Mouse (Mus musculus): ENCODE results near the gene Lypd8. TPM values are rescaled to one million over a fixed set of nuclear protein-coding genes. Genes with fewer than 3 reads are reported as not detected.

Gene Lypd8
- polyA plus RNA-seq (2015; fragmentation: Nextera tagmentation; extraction: Ambion mirVana) = 874 and 977 TPM in 2 replicates

DNA sequence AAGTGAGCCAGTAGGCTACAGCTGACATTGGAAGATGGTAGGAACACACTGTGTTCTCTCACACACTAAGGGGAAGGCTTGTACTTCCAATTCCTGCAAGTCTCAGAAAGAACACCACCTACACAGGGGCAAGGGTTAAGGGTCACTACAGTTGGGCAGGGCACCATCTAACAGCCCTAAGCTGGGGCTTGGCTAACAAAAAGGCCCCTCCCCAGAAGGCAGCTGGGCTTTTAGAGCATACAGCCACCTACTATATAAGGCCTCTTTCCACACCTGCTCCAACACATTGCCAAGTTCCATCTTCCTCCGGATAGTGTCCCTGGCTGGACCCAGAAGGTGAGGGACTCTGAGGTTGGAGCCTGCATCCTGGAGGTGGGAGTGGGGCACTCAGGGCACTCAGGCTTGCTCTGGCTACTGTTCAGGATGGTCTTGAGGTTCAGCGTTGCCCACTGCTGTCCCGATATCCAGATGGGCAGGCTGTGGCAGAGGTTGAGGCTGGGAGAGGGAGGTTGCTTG lies at the start of gene Lypd8:
TSS of gene Lypd8 (plus strand) at position 281 of the 516 bp plus-strand sequence.
- Histone ChIP-seq H3K27me3 (replicated peaks) (no peaks in the 10 kb centered on the region), H3K9me3 (no peaks in the 10 kb centered on the region), H3K4me2 (replicated peaks) (peak within 1 kb of the TSS; percentile 48), H3K36me3 (no peaks in the 10 kb centered on the region), H3K9ac (peak within 1 kb of the TSS; percentile 22), H3K4me3 (replicated peaks) (peak within 1 kb of the TSS; percentile 35), H3K27ac (peak within 1 kb of the TSS; percentile 51), H3K4me1 (replicated peaks) (0 out of 2 replicates have a peak, but pooled peaks cover 4% of the 10 kb centered on the region)
- 71% methylated on average over 3 of the region's 3 CpGs for WGBS
- ATAC-seq = peak; percentile 76

DNA sequence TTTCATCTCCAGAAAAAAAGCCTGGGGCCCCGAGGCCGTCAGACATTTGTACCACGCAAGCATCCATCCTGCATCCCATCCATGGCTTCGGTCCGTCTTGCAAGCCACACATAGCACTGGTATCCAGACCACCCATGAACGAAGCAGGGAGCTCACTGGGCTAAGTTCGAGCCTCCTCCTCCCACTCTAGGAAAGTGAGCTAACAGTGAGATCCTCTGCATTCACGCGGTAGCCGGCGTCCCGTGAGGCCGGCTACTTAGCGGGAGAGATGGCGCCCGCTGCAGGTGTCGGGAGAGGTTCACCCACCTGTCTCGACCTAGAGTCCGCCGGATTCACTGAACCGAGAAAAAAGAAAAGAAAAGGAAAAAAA lies 49.0 kb upstream of the Lypd8 start:
- ATAC-seq = peak; percentile 40
- no peaks in the 10 kb centered on the region for H3K9me3 ChIP-seq
- peak overlapping the region; percentile 83 for H3K9ac ChIP-seq
- WGBS = under 1% methylated on average over 21 of the region's 21 CpGs
- peaks cover 25% of the 10 kb centered on the region for H3K4me1 ChIP-seq (replicated peaks)
- peak overlapping the region; percentile 72 for H3K27ac ChIP-seq
- peaks cover 12% of the 10 kb centered on the region; the same call in 1 of the 2 replicates for H3K36me3 ChIP-seq
- peak overlapping the region; percentile 65 for H3K4me2 ChIP-seq (replicated peaks)
- peak overlapping the region; percentile 73 for H3K4me3 ChIP-seq (replicated peaks)
- no peaks in the 10 kb centered on the region for H3K27me3 ChIP-seq (replicated peaks)

DNA sequence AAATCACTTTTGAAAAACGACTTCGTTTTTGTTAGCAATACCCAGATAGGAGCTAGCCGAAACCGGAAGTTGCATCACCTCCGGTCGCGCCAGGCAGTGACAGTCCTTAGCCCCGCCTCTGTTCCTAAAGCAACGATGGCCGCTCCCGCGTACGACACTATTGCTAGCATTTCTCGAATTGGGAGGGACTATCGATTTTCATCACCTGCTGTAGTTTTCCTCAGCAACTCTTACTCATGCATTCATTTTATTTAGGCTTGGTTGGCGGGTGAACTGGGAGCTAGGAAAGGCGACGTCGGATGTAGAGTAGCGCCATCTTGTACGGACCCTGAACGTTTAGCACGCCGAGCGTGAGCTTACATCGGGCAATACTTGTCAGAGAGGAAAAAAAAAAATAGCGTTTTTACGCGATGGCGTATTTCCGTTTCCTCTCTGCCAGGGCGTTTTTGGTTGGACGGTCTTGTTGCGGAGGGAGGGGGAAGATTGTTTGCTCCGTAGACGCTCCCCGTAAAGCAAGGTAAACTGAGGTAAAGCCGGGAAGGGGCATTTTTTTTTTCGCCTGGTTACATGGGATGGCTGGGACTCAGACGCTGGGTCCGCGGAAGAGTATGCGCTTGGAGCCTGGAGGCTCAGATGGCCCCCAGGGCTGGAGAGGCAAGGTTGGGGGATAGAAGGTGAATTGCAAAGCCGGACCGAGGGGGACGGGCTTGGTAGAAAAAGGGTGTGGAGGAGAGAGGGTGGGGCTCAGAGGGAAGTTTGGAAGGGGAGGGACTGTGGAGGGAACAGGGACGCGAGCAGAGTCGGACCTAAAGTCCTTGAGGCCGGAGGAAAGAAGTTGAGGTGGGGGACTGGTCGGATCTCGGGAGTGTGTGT lies 48.3 kb upstream of the Lypd8 start, which contains the start of the genes Zfp672 and Sh3bp5l:
TSS of gene Zfp672 (minus strand) at position 64 of the 873 bp plus-strand sequence.
TSS of gene Sh3bp5l (plus strand) at position 449 of the 873 bp plus-strand sequence.
- under 1% methylated on average over 52 of the region's 52 CpGs for WGBS
- Histone ChIP-seq H3K9ac (peak within 1 kb of the TSS; percentile 83), H3K27me3 (replicated peaks) (no peaks in the 10 kb centered on the region), H3K4me1 (replicated peaks) (peaks cover 25% of the 10 kb centered on the region), H3K27ac (peak within 1 kb of the TSS; percentile 72), H3K36me3 (peaks cover 12% of the 10 kb centered on the region; the same call in 1 of the 2 replicates), H3K4me2 (replicated peaks) (peak within 1 kb of the TSS; percentile 89), H3K9me3 (no peaks in the 10 kb centered on the region), H3K4me3 (replicated peaks) (peak within 1 kb of the TSS; percentile 73)
- ATAC-seq = peak; percentile 95

DNA sequence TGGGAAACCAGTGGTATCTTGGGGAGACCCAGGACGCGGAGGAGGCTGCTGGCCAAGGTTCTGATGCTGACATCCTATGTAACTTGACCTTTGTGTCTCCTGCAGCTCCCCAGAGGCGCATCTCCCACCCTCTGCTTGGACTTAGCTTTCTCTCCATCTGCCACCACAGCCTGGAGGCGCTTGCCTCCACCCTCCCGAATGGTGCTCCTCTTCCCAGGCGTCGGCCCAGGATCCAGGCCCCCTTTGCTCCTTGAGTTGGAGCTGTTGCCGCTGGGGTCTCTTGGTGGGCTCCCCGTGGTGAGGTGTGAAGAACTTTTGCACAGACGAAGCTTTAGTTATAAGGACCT lies 47.7 kb upstream of the Lypd8 start:
- H3K9ac ChIP-seq = peak overlapping the region; percentile 68
- H3K4me3 ChIP-seq (replicated peaks) = peak overlapping the region; percentile 73
- peak overlapping the region; percentile 89 for H3K4me2 ChIP-seq (replicated peaks)
- ATAC-seq = no peak; the same call in 1 of the 2 replicates
- peak overlapping the region; percentile 64 for H3K27ac ChIP-seq
- WGBS = 11% methylated on average over 10 of the region's 10 CpGs
- H3K9me3 ChIP-seq = no peaks in the 10 kb centered on the region
- H3K36me3 ChIP-seq = peaks cover 12% of the 10 kb centered on the region; the same call in 1 of the 2 replicates
- peaks cover 25% of the 10 kb centered on the region for H3K4me1 ChIP-seq (replicated peaks)
- no peaks in the 10 kb centered on the region for H3K27me3 ChIP-seq (replicated peaks)

DNA sequence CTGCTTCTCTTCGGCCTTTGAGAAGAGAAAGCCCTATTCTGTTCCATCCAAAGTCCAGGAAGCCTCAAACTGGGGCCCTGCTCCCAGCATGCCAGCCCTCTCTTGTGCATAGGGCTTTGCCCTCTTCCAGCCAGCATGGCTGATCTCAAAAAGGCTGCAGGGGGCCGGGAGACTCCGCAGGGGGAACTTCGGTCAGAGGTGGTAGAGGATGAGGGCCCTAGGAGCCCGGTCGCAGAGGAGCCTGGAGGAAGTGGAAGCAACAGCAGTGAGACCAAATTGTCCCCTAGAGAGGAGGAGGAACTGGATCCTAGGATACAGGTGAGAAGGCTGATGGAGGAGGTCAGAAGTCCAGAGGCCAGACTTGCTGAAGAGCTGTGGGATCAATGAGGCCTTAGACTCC lies 47.3 kb upstream of the Lypd8 start:
- Histone ChIP-seq H3K9me3 (no peaks in the 10 kb centered on the region), H3K9ac (peak overlapping the region; percentile 68; the same call in 1 of the 2 replicates), H3K36me3 (peaks cover 11% of the 10 kb centered on the region; the same call in 1 of the 2 replicates), H3K4me3 (replicated peaks) (peak overlapping the region; percentile 73), H3K27me3 (replicated peaks) (no peaks in the 10 kb centered on the region), H3K4me1 (replicated peaks) (peaks cover 25% of the 10 kb centered on the region), H3K4me2 (replicated peaks) (peak overlapping the region; percentile 89), H3K27ac (no peak overlapping the region)
- ATAC-seq = no peak
- WGBS = 79% methylated on average over 6 of the region's 6 CpGs

DNA sequence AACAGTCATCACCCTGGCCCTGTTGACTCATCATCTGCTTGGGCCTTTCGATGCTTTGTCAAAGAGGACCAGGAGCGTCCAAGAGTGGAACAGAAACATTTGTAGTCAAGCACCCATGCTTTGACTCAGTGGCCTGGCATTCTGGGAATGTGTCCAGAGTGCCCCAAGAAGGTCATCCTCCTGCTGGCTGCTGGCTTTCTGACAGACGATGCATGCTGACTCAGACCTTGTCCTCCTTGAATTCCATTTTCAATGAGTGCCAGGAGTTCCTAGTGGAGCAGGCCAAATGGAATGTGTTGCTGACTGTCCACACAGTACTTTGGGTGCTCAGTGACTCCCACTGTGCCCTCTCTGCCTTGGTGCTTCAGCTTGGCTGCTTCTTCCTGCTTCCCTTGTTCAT lies 44.1 kb upstream of the Lypd8 start:
- no peak overlapping the region for H3K27ac ChIP-seq
- H3K9me3 ChIP-seq = no peaks in the 10 kb centered on the region
- H3K27me3 ChIP-seq (replicated peaks) = no peaks in the 10 kb centered on the region
- H3K36me3 ChIP-seq = peaks cover 17% of the 10 kb centered on the region; the same call in 1 of the 2 replicates
- H3K4me2 ChIP-seq (replicated peaks) = no peak overlapping the region
- WGBS = 69% methylated on average over 3 of the region's 3 CpGs
- H3K9ac ChIP-seq = no peak overlapping the region
- no peak overlapping the region for H3K4me3 ChIP-seq (replicated peaks)
- ATAC-seq = no peak
- H3K4me1 ChIP-seq (replicated peaks) = peaks cover 17% of the 10 kb centered on the region

DNA sequence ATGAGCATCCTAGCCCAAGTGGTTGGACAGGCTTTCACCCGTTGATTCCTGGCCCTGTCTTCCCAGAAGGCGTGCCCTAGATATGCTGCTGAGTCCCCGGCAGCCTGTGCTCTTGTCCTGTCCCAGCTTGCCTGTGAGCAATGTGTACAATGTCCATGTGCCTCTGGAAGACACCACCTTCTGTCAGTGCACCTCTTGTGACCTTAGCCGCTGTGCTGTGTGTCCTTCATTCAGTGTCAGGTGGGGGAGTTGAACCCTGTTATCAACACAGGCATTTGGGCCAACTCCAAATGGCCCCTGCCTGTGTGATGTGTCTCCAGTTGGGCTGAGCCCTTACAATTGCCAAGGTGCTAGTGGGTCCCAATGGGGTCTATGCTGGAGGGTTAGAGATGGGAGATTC lies 32.1 kb upstream of the Lypd8 start:
- 84% methylated on average over 4 of the region's 4 CpGs for WGBS
- peaks cover 28% of the 10 kb centered on the region for H3K36me3 ChIP-seq
- H3K4me3 ChIP-seq (replicated peaks) = no peak overlapping the region
- H3K9me3 ChIP-seq = no peaks in the 10 kb centered on the region
- no peak overlapping the region for H3K27ac ChIP-seq
- no peak overlapping the region for H3K9ac ChIP-seq
- H3K27me3 ChIP-seq (replicated peaks) = no peaks in the 10 kb centered on the region
- H3K4me2 ChIP-seq (replicated peaks) = no peak overlapping the region
- no peak for ATAC-seq
- no peaks in the 10 kb centered on the region for H3K4me1 ChIP-seq (replicated peaks)

DNA sequence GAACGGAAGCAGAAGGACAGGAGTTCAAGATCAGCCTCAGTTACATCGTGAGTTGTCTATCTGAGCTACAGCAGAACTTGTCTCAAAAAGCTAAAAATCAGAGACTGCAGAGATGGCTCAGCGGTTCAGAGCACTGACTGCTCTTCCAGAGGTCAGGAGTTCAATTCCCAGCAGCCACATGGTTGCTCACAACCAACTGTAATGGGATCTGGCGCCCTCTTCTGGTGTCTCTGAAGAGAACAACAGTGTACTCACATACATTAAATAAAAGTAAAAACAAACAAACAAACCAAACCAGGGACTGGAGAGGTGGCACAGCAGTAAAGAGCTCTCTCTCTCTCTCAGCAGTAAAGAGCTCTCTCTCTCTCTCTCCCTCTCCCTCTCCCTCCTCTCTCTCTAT lies 28.2 kb upstream of the Lypd8 start:
- H3K9me3 ChIP-seq = no peaks in the 10 kb centered on the region
- ATAC-seq = no peak
- H3K36me3 ChIP-seq = peaks cover 13% of the 10 kb centered on the region
- no peak overlapping the region for H3K4me2 ChIP-seq (replicated peaks)
- no peaks in the 10 kb centered on the region for H3K27me3 ChIP-seq (replicated peaks)
- H3K9ac ChIP-seq = no peak overlapping the region
- no peak overlapping the region for H3K27ac ChIP-seq
- H3K4me1 ChIP-seq (replicated peaks) = no peaks in the 10 kb centered on the region; the same call in 1 of the 2 replicates
- no peak overlapping the region for H3K4me3 ChIP-seq (replicated peaks)
- 77% methylated on average over 4 of the region's 4 CpGs for WGBS

DNA sequence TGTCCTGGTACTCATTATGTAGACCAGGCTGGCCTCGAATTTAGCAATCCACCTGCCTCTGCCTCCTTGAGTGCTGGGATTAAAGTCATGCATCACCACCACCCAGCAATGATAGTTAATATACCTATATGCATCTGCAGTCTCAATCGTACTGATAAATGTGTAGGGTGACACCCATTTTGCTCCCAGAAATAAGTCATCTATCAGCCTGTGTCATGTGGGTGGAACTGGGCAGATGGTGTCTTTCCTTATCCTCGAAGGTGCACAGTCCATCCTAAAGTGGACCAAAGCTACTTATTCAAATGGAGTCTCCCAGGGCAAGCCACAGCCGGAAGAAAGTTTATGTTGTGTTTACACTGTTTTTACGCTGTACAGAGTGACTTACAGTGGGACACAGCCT lies 27.7 kb upstream of the Lypd8 start:
- Histone ChIP-seq H3K4me2 (replicated peaks) (no peak overlapping the region), H3K27me3 (replicated peaks) (no peaks in the 10 kb centered on the region), H3K9ac (no peak overlapping the region), H3K36me3 (peaks cover 8% of the 10 kb centered on the region), H3K4me3 (replicated peaks) (no peak overlapping the region), H3K27ac (no peak overlapping the region), H3K9me3 (no peaks in the 10 kb centered on the region), H3K4me1 (replicated peaks) (no peaks in the 10 kb centered on the region; the same call in 1 of the 2 replicates)
- no peak for ATAC-seq
- 68% methylated on average over 5 of the region's 5 CpGs for WGBS

DNA sequence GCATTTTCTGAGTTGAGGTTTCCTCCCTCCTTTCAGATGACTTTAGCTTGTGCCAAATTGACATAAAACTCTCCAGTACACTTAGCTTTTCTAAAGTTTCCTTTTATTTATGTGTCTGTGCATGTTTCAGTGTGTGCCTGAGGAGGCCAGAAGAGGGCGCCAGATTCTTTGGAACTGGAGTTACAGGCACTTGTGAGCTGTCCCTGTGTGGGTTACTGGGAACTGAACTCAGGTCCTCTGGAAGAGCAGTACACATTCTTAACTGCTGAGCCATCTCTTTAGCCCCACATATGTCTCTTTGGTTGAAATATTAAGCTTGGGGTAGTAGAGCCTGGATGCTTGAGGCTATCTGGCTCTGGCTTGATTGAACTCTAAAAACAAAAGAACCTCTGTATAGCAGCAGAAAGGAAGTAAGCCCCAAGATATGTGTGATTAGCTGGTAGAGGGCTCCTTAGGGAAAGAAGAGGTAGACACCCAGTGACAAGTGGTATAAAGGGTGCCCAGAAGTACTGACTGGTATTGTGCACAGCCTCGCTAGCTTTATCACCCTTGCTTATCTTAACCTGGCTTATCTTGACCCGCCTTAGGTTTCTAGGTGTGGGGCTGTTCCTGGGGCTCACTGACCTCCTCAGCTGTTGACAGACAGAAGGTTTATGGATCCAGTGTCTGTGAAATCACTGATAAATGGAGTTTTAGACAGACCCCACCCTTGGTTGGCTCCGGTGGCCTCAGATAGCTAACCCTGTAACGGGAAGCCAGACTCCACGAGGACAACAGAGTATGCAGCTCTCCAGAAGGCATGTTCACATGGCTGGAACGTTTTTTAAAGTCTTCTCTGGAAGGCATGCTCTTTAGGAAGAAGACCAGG lies 25.9 kb upstream of the Lypd8 start:
- Histone ChIP-seq H3K36me3 (no peaks in the 10 kb centered on the region), H3K4me3 (replicated peaks) (no peak overlapping the region), H3K4me2 (replicated peaks) (no peak overlapping the region), H3K9ac (no peak overlapping the region), H3K27ac (peak overlapping the region; percentile 52), H3K4me1 (replicated peaks) (no peaks in the 10 kb centered on the region; the same call in 1 of the 2 replicates), H3K9me3 (no peaks in the 10 kb centered on the region), H3K27me3 (replicated peaks) (no peaks in the 10 kb centered on the region)
- ATAC-seq = peak; percentile 95
- WGBS = 26% methylated on average over 7 of the region's 7 CpGs

DNA sequence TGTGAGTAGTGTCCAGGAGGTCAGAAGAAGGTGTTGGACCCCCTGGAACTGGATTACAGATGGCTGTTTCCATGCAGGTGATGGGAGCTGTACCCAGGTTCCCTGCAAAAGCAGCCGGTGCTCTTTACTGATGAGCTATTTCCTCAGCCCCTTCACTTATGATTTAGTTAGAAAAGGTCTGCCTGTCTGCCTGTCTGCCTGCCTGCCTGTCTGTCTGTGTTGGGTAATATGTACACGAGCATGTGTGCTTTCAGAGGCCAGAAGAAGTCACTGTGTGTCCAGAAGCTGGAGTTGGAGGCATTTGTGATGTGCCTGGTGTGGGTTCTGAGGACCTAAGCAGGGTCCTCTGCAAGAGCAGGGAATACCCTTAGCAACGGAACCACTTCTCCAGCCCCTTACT lies 25.1 kb upstream of the Lypd8 start:
- peak overlapping the region; percentile 52; the same call in 1 of the 2 replicates for H3K27ac ChIP-seq
- 57% methylated on average over 3 of the region's 3 CpGs for WGBS
- H3K4me2 ChIP-seq (replicated peaks) = no peak overlapping the region
- no peaks in the 10 kb centered on the region for H3K27me3 ChIP-seq (replicated peaks)
- no peaks in the 10 kb centered on the region for H3K36me3 ChIP-seq
- H3K4me1 ChIP-seq (replicated peaks) = peaks cover 3% of the 10 kb centered on the region; the same call in 1 of the 2 replicates
- H3K9me3 ChIP-seq = no peaks in the 10 kb centered on the region
- no peak overlapping the region for H3K9ac ChIP-seq
- ATAC-seq = no peak
- no peak overlapping the region for H3K4me3 ChIP-seq (replicated peaks)

DNA sequence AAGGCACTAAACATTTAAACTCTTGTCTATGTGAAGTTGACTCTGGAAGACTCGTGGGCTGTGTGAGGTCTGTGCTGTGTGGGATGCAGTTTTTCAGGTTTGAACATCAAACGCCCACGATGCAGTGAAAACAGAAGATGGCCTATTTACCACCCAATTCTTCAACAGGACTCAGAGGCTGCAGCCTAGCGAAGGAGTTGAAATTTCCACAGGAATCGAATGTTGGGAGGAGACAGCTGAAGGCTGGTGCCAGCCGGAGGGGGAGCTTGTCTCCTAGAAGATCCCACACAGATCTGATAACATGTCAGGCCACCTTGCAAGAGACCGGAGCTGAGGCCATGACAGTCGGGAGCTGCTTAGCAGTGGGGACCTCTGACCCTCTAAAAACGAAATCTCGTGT lies 24.4 kb upstream of the Lypd8 start:
- 58% methylated on average over 10 of the region's 10 CpGs for WGBS
- Histone ChIP-seq H3K4me1 (replicated peaks) (peaks cover 4% of the 10 kb centered on the region; the same call in 1 of the 2 replicates), H3K27ac (no peak overlapping the region), H3K27me3 (replicated peaks) (no peaks in the 10 kb centered on the region), H3K36me3 (no peaks in the 10 kb centered on the region), H3K9me3 (no peaks in the 10 kb centered on the region), H3K4me3 (replicated peaks) (no peak overlapping the region), H3K9ac (no peak overlapping the region), H3K4me2 (replicated peaks) (no peak overlapping the region)
- no peak for ATAC-seq

Data from intestine, embryonic 15.5 days (tissue).